Mouse (Mus musculus) gastrocnemius, postnatal 36 days (tissue): ENCODE results near the gene Klk1. TPM values are rescaled to one million over a fixed set of nuclear protein-coding genes. Genes with fewer than 3 reads are reported as not detected.
A peak's percentile ranks its signal among the peaks of the same experiment; 100 is the strongest.
"Not testable (repeated sequence)": the region's sequence is repeated elsewhere in the genome, so short reads cannot be mapped to it uniquely, and the experiment has no call there.

ENCODE experiments used
- DNase-seq, 2 experiments: peaks; one replicate each; pipeline ENCODE4 v3.0.0; 2022
- intact Hi-C: fragments of 180-260 bp; cut with DNase I; formaldehyde crosslinking; loops from one replicate; pipeline ENCODE4 v1.15.1; 2025
- long read RNA-seq, 2 experiments: library from polyadenylated mRNA; stranded (forward); transcript quantifications; one replicate each; pipeline ENCODE4 v2.0.0; 2021
- total RNA-seq, 2 experiments: library from RNA; stranded (reverse); gene quantifications; 2 replicates each; pipeline ENCODE4 v1.2.3; 2021

The Klk1 gene
- under 1 TPM in 1 of 2 experiments, not detected in 1; 0.42 TPM for total RNA-seq
- long read RNA-seq, experiment 1, result 0 reads
- long read RNA-seq, experiment 2, result 0 reads

DNA sequence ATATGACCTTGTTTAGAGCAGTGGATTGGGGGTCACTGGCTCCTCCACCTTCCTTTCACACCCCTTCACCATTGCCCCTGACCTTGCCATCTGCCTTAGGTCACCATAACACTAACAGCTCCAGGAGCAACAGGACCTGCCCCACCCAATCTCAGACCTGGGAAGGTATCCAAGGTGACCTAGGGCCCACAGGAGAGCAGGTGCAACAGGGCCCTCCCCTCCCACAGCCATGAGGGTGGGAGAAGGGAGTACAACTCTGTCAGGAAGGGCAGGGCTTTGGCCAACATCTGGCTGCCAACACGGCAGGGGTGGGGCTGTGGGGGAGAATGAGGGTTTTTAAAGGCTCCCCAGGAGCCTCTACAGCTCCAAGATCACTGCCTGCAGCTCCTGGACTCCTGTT, at the start of gene Klk1:
TSS of gene Klk1 (plus strand) at position 285 of the 400 bp plus-strand sequence.
- intact Hi-C loops, result no loop called here

DNA sequence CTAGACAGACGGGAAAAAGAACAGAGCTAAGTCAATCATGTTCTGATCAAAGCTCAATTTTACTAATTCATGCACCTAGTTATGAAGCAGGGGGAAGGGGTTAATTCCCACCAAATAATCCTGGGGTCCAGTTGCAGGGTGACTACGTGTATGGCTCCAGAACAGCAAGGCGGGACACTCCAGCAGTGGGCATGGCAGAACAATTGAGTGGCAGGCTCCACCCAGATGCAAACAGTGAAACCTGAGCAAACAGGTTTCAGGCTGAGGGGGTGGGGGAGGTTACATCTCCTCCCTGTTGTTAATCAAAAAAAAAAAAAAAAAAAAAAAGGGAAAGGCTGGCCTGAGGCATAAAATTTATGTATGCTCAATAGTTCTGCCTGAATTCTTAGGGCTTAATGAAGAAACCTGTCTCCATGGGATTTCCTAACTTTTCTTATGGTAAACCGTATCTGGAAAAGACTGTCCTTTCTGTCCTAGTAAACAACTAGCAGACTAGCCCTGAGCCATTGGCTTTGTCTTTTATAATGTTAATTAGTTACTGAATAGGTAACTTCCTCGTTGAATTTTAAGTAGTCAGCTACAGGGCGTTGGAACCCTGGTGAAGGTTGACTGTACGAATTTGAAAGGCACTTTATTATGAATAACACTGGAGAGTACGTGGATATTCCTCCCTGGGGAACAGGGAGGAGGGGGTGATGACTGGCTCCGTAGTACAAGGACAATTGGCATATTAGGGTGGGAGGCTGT, 45.7 kb upstream of the Klk1 start:
- DNase-seq, result no peak

More for the DNA sequence above, at the start of gene Klk1:
- no peak for DNase-seq

GRCm38 (mm10) chr7:44186516-44186915, 38.6 kb upstream of the Klk1 start:
- intact Hi-C loops, DNase-seq: not testable (repeated sequence)

More for the DNA sequence above, 45.7 kb upstream of the Klk1 start:
- intact Hi-C loops, result no loop called here

DNA sequence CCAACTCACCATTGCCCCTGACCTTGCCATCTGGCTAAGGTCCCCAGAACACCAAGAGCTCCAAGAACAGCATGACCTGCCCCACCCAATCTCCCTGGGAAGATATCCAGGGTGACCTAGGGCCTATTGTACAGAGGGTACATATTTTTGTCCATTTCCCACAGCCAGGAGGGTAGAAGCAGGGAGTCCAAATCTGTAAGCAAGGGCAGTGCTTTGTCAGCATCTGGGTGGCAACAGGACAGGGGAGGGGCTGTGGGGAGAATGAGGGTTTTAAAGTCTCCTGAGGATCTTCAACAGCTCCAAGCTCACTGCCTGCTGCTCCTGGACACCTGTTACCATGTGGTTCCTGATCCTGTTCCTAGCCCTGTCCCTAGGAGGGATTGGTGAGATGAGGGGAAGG, 37.2 kb upstream of the Klk1 start, which contains the start of gene Klk1b24:
TSS of gene Klk1b24 (plus strand) at position 301 of the 400 bp plus-strand sequence.
- DNase-seq, intact Hi-C loops: not testable (repeated sequence)

DNA sequence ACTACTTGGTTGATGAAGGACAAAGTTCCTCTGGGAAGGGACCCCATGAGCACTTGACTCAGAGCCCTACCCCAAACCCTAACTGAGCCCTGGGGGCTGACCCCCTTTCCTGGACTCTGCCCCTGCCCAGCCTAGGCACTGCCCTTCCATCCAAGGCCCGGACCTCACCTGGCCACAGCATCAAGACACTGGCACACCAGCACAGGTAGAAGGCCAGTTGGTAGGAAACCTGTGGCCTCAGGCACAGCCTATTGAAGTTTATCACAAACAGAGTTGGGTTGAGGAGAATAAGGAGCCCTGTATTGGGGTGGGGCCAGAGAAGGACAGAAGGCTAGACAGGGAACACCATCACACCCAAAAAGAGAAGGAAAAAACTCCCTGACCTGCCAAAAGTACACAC, 31.7 kb upstream of the Klk1 start:
- DNase-seq, intact Hi-C loops: not testable (repeated sequence)

DNA sequence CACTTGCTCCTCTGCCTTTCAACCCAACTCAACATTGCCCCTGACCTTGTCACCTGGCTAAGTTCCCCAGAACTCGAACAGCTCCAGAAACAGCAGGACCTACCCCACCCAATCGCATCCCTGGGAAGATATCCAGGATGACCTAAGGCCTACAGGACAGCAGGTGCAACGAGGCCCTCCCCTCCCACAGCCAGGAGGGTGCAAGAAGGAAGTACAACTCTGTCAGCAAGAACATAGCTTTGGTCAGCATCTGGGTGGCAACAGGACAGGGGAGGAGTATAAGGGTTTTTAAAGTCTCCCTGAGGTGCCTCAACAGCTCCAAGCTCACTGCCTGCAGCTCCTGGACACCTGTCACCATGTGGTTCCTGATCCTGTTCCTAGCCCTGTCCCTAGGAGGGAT, 27.3 kb upstream of the Klk1 start, which contains the start of gene Klk1b3:
TSS of gene Klk1b3 (plus strand) at position 301 of the 400 bp plus-strand sequence.
- intact Hi-C loops, result no loop called here
- DNase-seq, result no peak

DNA sequence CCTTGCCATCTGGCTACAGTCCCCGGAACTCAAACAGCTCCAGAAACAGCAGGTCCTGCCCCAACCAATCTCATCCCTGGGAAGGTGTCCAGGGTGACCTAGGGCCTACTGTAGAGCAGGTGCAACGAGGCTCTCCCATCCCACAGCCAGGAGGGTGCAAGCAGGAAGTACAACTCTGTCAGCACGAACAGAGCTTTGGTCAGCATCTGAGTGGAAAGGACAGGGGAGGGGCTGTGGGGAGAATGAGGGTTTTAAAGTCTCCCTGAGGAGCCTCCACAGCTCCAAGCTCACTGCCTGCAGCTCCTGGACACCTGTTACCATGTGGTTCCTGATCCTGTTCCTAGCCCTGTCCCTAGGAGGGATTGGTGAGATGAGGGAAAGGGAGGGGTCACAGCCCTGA, 18.0 kb upstream of the Klk1 start, which contains the start of gene Klk1b4:
TSS of gene Klk1b4 (plus strand) at position 301 of the 400 bp plus-strand sequence.
- intact Hi-C loops, DNase-seq: not testable (repeated sequence)

- no peak for DNase-seq
- intact Hi-C loops, result no loop called here
Observed at GRCm38 (mm10) chr7:44208307-44208706, 16.9 kb upstream of the Klk1 start.

DNA sequence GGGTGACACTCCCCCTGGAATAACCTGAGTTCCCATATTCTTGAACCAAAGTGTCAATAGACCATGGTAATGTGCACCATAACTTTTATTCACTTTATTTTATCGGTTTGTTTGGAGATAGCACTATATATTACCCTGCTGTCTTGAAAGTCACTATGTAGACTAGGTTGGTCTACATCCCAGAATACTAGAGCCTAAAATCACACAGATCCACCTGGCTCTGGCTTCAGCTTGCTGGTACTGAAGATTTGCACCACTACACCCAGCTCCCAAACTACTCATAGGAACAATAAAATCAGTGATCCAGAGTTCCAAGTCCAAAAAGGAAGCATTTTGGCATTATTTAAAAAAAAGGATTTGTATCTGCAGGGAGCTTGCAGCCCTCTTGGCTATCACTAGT, 9.5 kb upstream of the Klk1 start, which contains the start of gene Klk1b5:
TSS of gene Klk1b5 (plus strand) at position 301 of the 400 bp plus-strand sequence.
- no peak for DNase-seq
- intact Hi-C loops, result no loop called here

DNA sequence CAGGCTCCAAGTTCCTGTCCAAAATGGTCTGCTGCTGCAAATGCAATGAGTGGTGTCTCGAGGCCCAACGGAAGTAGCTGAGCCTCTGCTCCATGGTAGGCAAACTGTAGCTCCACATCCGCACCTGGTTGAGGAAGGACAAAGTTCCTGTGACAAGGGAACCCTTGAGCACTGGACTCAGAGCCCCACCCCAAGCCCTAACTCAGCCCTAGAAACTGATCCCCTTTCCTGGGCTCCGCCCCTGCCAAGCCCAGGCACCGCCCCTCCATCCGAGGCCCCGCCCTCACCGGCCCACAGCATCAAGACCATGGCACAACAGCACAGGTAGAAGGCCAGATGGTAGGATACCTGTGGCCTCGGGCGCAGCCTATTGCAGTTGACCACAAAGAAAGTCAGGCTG, 3.6 kb upstream of the Klk1 start:
- intact Hi-C loops, DNase-seq: not testable (repeated sequence)

GRCm38 (mm10) chr7:44222335-44222734, 2.8 kb upstream of the Klk1 start:
- intact Hi-C loops, DNase-seq: not testable (repeated sequence)

GRCm38 (mm10) chr7:44235909-44236308, 10.7 kb downstream of the Klk1 start, which contains the start of gene Gm36864:
Gene Gm36864, plus strand, starts transcription at chr7:44236177.
- intact Hi-C loops, result no loop called here
- DNase-seq, result no peak

DNA sequence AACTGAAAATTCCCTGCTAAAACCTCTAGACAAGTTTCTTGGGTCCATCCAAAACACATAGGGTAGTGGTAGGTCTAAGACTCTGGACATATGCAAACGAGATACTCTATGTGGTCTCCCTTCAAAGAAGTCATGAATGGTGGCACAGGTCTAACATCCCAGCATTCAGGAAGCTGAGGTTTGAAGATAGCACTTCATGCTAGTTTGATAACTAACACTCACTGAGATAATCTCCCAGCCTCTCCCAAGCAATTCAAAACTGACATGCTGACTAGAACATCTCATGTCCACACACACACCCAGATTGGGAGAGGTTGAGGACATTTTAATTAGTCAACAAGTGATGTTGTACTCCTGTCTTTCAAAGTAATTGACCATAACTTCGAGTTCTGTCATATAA, 14.8 kb downstream of the Klk1 start:
- intact Hi-C loops, result no loop called here
- no peak for DNase-seq

GRCm38 (mm10) chr7:44240712-44241111, 15.6 kb downstream of the Klk1 start:
- DNase-seq, result no peak
- intact Hi-C loops, result no loop called here

- intact Hi-C loops, result no loop called here
- no peak for DNase-seq
Observed at GRCm38 (mm10) chr7:44241163-44241562, 16.0 kb downstream of the Klk1 start.

DNA sequence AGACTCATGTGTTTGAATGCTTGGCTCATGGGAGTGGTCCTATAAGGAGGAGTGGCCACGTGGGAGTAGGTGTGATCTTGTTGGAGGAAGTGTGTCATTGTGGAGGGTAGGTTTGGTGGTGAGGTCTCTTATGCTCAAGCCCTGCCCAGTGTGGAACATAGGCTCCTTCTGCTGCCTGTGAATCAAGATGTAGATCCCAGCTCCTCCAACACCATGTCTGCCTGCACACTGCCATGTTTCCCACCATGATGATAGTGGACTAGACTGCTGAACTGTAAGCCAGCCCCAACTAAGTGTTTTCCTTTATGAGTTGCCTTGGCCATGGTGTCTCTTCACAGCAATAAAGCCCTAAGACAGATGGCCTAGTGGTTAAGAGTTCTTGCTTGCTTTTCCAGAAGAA, 18.9 kb downstream of the Klk1 start:
- intact Hi-C loops, result no loop called here
- DNase-seq, result no peak

DNA sequence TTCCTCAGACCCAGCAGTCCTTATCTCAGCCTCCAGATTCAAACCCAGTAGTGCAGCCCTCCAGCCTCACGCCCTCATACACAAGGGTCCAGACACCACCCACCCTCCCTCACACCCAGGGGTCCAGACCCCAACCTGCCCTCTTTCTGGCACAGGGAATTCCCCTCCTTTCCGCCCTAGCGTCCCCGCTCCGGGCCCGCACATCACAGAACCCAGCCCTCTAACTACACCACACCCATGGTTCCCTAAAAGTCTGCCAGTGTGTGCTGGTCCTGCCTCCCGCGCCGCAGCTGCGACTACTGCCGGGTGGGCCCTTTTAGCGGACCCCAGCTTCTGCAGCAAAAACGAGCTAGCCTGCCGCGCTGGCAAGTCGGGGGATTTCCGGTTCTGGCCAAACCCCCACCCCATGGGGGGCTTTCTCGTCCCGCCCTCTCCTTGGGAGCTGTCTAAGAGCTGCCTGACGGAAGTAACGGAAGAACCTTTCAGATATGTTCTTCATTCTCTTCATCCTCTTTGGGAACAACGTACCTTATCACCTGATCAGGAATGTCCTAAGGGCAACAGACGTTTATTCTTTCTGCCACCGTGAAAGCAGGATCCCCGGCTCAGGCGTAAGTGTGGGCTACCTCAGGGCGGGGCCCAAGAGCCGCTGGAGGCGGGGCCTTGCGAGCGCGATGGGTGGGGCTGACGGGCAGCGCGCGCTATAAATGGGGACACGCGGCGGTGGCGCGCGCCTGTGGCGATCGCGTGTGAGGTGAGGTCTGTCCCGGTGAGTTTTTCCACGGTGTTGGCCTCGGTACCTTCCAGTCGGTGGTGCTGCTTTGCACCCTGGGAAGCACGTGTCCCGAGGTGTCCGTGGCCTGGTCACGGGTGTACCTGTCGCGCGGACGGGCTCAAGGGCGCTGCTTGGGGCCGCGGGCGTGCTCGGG, 21.2 kb downstream of the Klk1 start, which contains the start of the genes 1700028J19Rik and 2410002F23Rik:
TSS of gene 1700028J19Rik (minus strand) at position 641 of the 929 bp plus-strand sequence.
TSS of gene 2410002F23Rik (plus strand) at position 668 of the 929 bp plus-strand sequence.
- DNase-seq, result peak; percentile 86 to 90
- intact Hi-C loops, result no loop called here

DNA sequence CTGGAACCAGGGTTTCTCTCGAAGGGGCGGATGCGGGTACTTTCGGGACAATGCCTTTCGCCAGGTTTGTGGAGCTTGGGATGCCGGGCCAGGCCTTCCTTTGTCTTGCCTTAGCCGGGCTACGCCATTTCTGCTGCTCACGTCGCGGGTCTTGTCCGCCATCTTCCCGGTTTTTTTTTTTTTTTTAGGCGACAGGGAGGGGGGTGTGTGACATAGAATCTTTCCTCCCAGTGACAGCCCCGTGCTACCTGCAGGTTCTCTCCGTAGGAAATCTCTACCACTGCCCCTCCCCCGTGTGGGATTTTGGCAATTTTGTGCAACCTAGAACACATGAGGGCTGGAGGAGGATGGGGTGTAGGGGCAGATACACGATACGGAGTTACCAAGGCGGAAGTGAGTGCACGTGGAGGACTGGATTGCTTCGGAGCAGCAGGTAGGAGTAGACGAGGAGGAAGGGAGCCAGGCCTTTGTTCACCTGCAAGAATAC, 21.9 kb downstream of the Klk1 start:
- no peak for DNase-seq
- intact Hi-C loops, result no loop called here

GRCm38 (mm10) chr7:44247971-44248370, 22.8 kb downstream of the Klk1 start:
- DNase-seq, result no peak
- intact Hi-C loops, result no loop called here

DNA sequence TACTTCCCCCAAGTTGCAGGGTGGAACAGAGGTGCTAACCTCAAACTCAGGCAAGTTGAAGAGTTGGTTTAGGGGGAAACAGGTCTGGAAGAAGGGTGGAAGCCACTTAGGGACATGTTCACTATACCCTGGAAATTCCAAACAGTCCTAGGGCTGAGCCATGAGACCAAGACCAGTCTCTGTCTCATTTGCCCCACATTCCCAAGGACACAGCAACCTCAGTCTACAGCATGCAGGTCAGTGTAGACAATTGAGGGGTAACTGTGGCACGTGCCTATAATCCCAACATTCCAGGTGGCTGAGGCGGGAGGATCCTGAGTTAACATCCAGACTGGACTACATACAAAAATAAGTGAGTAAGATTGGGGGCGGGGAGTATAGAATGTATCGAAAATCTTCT, 24.1 kb downstream of the Klk1 start:
- intact Hi-C loops, result no loop called here
- no peak for DNase-seq
